Comparison of ENCODE assay signal across 9 mouse cellular contexts in the genomic region with DNA sequence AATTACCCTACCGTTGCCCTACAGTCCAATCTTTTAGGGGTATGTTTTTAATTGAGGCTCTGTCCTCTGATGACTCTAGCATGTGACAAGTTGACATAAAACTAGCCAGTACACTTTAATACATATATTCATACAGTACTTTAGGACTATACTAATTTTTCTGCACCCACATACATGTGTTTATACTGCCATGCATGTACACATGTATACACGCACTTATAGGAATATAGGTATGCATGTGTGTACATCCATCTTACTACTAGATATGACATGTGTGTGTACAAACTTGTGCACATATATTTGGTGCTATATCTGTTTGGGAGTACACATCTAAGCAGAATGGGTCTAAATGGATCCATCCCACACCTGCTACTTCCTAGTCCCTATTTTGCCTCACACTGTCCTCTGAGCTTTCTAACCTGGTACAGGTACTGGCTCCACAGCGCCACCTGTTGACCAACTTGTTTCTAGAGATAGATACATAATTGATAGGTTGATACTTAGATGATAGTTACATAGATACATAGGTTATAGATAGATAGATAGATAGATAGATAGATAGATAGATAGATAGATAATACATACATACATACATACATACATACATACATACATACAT.
DNase-seq lines count a peak whose midpoint lies in the region; ATAC-seq and TF ChIP-seq lines count a peak whose summit lies in the region.
"Had no signal": no experiment of that assay in that cellular context is flagged by ENCODE, and none has a peak within 500 bp of the region (broad histone marks: within the 10 kb centered on the region; RNA-seq: fewer than 3 reads in every experiment).

No protein-coding gene starts in this region.

- WGBS in kidney, embryonic 14.5 days, result 61% methylated on average over 3 of the region's 3 CpGs
- 68% methylated on average over 3 of the region's 3 CpGs for WGBS in limb, embryonic 11.5 days

- no peak overlapping the region for H3K27ac ChIP-seq in gastrocnemius, adult 2 months
- H3K27ac ChIP-seq in kidney, embryonic 14.5 days (ENCODE audit: low read depth, low read length), result no peak overlapping the region
- H3K27ac ChIP-seq in limb, embryonic 11.5 days (replicated peaks; ENCODE audit: low read depth, low read length), result no peak overlapping the region
- H3K27ac ChIP-seq: macrophage had no signal

- H3K4me3 ChIP-seq in gastrocnemius, adult 2 months, result no peak overlapping the region
- H3K4me3 ChIP-seq in kidney, embryonic 14.5 days (ENCODE audit: low read length), result no peak overlapping the region
- H3K4me3 ChIP-seq in limb, embryonic 11.5 days (ENCODE audit: low read depth, low read length), result no peak overlapping the region

- TF ChIP-seq CTCF in gastrocnemius, adult 2 months (IDR thresholded peaks at IDR 0.05), result peak; percentile 65

- no peaks in the 10 kb centered on the region for H3K27me3 ChIP-seq in kidney, embryonic 14.5 days (ENCODE audit: control insufficient read depth, insufficient read depth, low read length)
- no peaks in the 10 kb centered on the region for H3K27me3 ChIP-seq in limb, embryonic 11.5 days (ENCODE audit: control insufficient read depth, insufficient read depth, low read length)

- no peak overlapping the region for H3K4me2 ChIP-seq in kidney, embryonic 14.5 days (replicated peaks; ENCODE audit: low read depth, low read length)
- no peak overlapping the region for H3K4me2 ChIP-seq in limb, embryonic 11.5 days (ENCODE audit: low read depth, severe bottlenecking)

- H3K9me3 ChIP-seq in kidney, embryonic 14.5 days (ENCODE audit: control insufficient read depth, low read length), result no peaks in the 10 kb centered on the region
- H3K9me3 ChIP-seq in limb, embryonic 11.5 days (ENCODE audit: control insufficient read depth, low read length), result no peaks in the 10 kb centered on the region; the same call in 1 of the 2 replicates

- H3K4me1 ChIP-seq in kidney, embryonic 14.5 days (ENCODE audit: control insufficient read depth, insufficient read depth, low read length), result no peaks in the 10 kb centered on the region
- H3K4me1 ChIP-seq in limb, embryonic 11.5 days (ENCODE audit: control insufficient read depth, insufficient read depth, low read length), result no peaks in the 10 kb centered on the region

- intact Hi-C loops in gastrocnemius, adult 2 months (cut with DNase I), result loop anchor here (2.0 to 10.0 kb wide), 3 partner anchors 103 to 431 kb away; a partner anchor contains a TSS

- no peak overlapping the region for H3K9ac ChIP-seq in kidney, embryonic 14.5 days (ENCODE audit: low read depth, low read length)
- no peak overlapping the region for H3K9ac ChIP-seq in limb, embryonic 11.5 days (ENCODE audit: low read length)

- 0 out of 2 replicates have a peak, but pooled peaks have one; percentile 24 for ATAC-seq in kidney, embryonic 14.5 days (ENCODE audit: low FRiP score, low TSS enrichment)
- no peak for ATAC-seq in limb, embryonic 11.5 days (ENCODE audit: insufficient number of reproducible peaks, low FRiP score, low TSS enrichment, low read depth)
- peak; percentile 41; the same call in 1 of the 2 replicates for ATAC-seq in neutrophil, adult 5-6 weeks (ENCODE audit: extremely low read depth, insufficient number of reproducible peaks, low FRiP score, poor library complexity, severe bottlenecking)

- peaks cover 2% of the 10 kb centered on the region; the same call in 1 of the 2 replicates for H3K36me3 ChIP-seq in kidney, embryonic 14.5 days (ENCODE audit: control insufficient read depth, insufficient read depth, low read length)
- no peaks in the 10 kb centered on the region for H3K36me3 ChIP-seq in limb, embryonic 11.5 days (ENCODE audit: control insufficient read depth, insufficient read depth, low read length)

- peak; percentile 14 for DNase-seq in ovary, postnatal 10 days (ENCODE audit: low spot score)
- DNase-seq in ovary, adult 18-20 months (ENCODE audit: low spot score), result no peak
- peak; percentile 70 for DNase-seq in cerebellum, adult 11 months
- DNase-seq in gastrocnemius, adult 2 months, result peak; percentile 69
- DNase-seq in limb, embryonic 11.5 days (ENCODE audit: low spot score), result peak; percentile 74
- peak; percentile 60 to 70 for DNase-seq in thymus, postnatal 36 days
